Comparison of ENCODE assay signal across 8 mouse cellular contexts in the genomic region with DNA sequence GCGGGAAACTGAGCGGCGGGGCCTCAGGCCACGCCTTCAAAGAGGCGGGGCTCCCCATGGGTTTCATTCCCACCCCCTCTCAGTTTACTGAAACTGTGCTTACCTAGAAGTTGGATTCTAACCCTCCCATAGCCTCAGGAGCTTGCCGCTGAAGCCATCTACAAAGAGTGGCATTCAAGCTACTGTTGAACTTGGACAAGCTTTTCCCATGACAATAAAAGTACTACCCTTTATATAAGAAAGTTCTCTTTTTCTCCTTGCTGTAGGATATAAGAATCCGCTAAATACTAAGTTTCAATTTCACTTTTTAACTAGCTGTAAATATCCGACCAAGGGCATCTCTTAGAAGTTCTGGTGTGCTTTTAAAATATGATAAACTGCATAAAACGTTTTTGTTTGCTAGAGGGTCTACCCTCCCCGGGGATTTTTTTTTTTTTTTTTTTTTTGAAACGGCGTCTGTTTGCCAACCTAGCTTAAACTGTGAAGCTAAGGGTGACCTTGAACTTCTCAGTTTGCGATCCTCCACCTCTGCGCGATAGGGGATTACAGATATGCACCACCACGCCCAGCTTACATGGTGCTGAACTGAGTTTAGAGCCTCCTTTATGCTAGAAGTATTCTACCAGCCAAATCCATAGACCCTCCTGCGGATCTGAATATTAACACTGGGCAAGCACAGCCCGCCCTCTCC. TPM values are rescaled to one million over a fixed set of nuclear protein-coding genes. Genes with fewer than 3 reads are reported as not detected.
DNase-seq lines count a peak whose midpoint lies in the region; ATAC-seq and TF ChIP-seq lines count a peak whose summit lies in the region.

No protein-coding gene starts in this region.

- no peaks in the 10 kb centered on the region for H3K9me3 ChIP-seq in megakaryocyte, embryonic 14.5 days
- H3K9me3 ChIP-seq in erythroblast, embryonic 14.5 days (ENCODE audit: control insufficient read depth, low read length): no peaks in the 10 kb centered on the region
- H3K9me3 ChIP-seq in intestine, postnatal 0 days (ENCODE audit: control insufficient read depth): no peaks in the 10 kb centered on the region
- H3K9me3 ChIP-seq in stomach, embryonic 15.5 days: no peaks in the 10 kb centered on the region

- WGBS in intestine, postnatal 0 days: 15% methylated on average over 18 of the region's 18 CpGs
- 19% methylated on average over 18 of the region's 18 CpGs for WGBS in stomach, embryonic 15.5 days

- TF ChIP-seq CTCF in intestine, postnatal 0 days (IDR thresholded peaks at IDR 0.05; ENCODE audit: low read depth): no peak

- peak; percentile 2 for DNase-seq in lung, postnatal 36 days
- no peak for DNase-seq in cerebellum, postnatal 25 days
- no peak for DNase-seq in layer of hippocampus, postnatal 10 days (ENCODE audit: low spot score in 2 of 2)

- peaks cover 2% of the 10 kb centered on the region for H3K36me3 ChIP-seq in megakaryocyte, embryonic 14.5 days (replicated peaks; ENCODE audit: low read length)
- peaks cover 28% of the 10 kb centered on the region for H3K36me3 ChIP-seq in erythroblast, embryonic 14.5 days (ENCODE audit: control insufficient read depth)
- no peaks in the 10 kb centered on the region for H3K36me3 ChIP-seq in intestine, postnatal 0 days (ENCODE audit: control insufficient read depth, insufficient read depth)
- no peaks in the 10 kb centered on the region for H3K36me3 ChIP-seq in stomach, embryonic 15.5 days

- no peaks in the 10 kb centered on the region for H3K27me3 ChIP-seq in megakaryocyte, embryonic 14.5 days (replicated peaks)
- no peaks in the 10 kb centered on the region for H3K27me3 ChIP-seq in erythroblast, embryonic 14.5 days (ENCODE audit: control insufficient read depth)
- H3K27me3 ChIP-seq in intestine, postnatal 0 days (replicated peaks; ENCODE audit: control insufficient read depth, insufficient read depth, low read length): no peaks in the 10 kb centered on the region
- no peaks in the 10 kb centered on the region for H3K27me3 ChIP-seq in stomach, embryonic 15.5 days (replicated peaks)

- ATAC-seq in megakaryocyte, adult 5-6 weeks (ENCODE audit: poor library complexity, severe bottlenecking): no peak
- no peak for ATAC-seq in intestine, postnatal 0 days
- ATAC-seq in stomach, embryonic 15.5 days (ENCODE audit: insufficient read depth, low FRiP score, low read depth): no peak

- peak overlapping the region; percentile 99 for H3K4me3 ChIP-seq in megakaryocyte, embryonic 14.5 days (replicated peaks)
- H3K4me3 ChIP-seq in erythroblast, embryonic 14.5 days (replicated peaks): peak overlapping the region; percentile 99
- peak overlapping the region; percentile 81 for H3K4me3 ChIP-seq in intestine, postnatal 0 days (ENCODE audit: low read depth, low read length)
- peak overlapping the region; percentile 75 for H3K4me3 ChIP-seq in stomach, embryonic 15.5 days (replicated peaks)

- peak overlapping the region; percentile 35; the same call in 1 of the 2 replicates for H3K27ac ChIP-seq in intestine, postnatal 0 days (ENCODE audit: low read depth, low read length)
- H3K27ac ChIP-seq in stomach, embryonic 15.5 days: peak overlapping the region; percentile 84

- peak overlapping the region; percentile 78 for H3K4me2 ChIP-seq in intestine, postnatal 0 days (replicated peaks; ENCODE audit: low read depth)
- peak overlapping the region; percentile 63 for H3K4me2 ChIP-seq in stomach, embryonic 15.5 days

- peak overlapping the region; percentile 45; the same call in 1 of the 2 replicates for H3K9ac ChIP-seq in intestine, postnatal 0 days (ENCODE audit: low read depth, low read length)
- no peak overlapping the region for H3K9ac ChIP-seq in stomach, embryonic 15.5 days

- H3K4me1 ChIP-seq in megakaryocyte, embryonic 14.5 days: peaks cover 43% of the 10 kb centered on the region
- H3K4me1 ChIP-seq in erythroblast, embryonic 14.5 days (ENCODE audit: control insufficient read depth): peaks cover 55% of the 10 kb centered on the region
- peaks cover 4% of the 10 kb centered on the region; the same call in 1 of the 2 replicates for H3K4me1 ChIP-seq in intestine, postnatal 0 days (replicated peaks; ENCODE audit: control insufficient read depth, insufficient read depth, low read length)
- peaks cover 5% of the 10 kb centered on the region; the same call in 1 of the 2 replicates for H3K4me1 ChIP-seq in stomach, embryonic 15.5 days

RNA-seq across cellular contexts. Expression of a gene that starts 0.4 kb away (rescaled TPM):
- 0.20 and 0.57 TPM in 2 replicates for polyA plus RNA-seq in megakaryocyte, embryonic 14.5 days (2012; ENCODE audit: insufficient read depth, low replicate concordance)
- 25.6 and 27.2 TPM in 2 replicates for total RNA-seq in megakaryocyte, adult 5-6 weeks (2015)
- total RNA-seq in megakaryocyte, adult 5-6 weeks (2017): 15.6 and 18.6 TPM in 2 replicates
- polyA plus RNA-seq in erythroblast, embryonic 14.5 days (2012): 0.22 and 0.35 TPM in 2 replicates
- 0.51 and 0.65 TPM in 2 replicates for polyA plus RNA-seq in intestine, postnatal 0 days (2015; fragmentation: Nextera tagmentation; extraction: Ambion mirVana)
- 1.7 and 2.1 TPM in 2 replicates for polyA plus RNA-seq in stomach, embryonic 15.5 days (2015; fragmentation: Nextera tagmentation; extraction: Ambion mirVana)
- 1 to 10 TPM; 1.0 to 1.2 TPM for total RNA-seq in layer of hippocampus, postnatal 10 days (2021)
